Mouse (Mus musculus) heart, postnatal 25 days (tissue): ENCODE data around the gene Ccdc154. TPM values are rescaled to one million over a fixed set of nuclear protein-coding genes. Genes with fewer than 3 reads are reported as not detected.

Source experiments
- total RNA-seq, 2 experiments: library from RNA; stranded (reverse); gene quantifications; 2 replicates each; pipeline ENCODE4 v1.2.3; 2021

Ccdc154 gene
- total RNA-seq, 2 experiments from 2014 or later, result not detected

Other genes with a start within 250 kb of the Ccdc154 start
- 10 to 100 TPM; 65.1 to 70.2 TPM for gene Mapk8ip3, start 225.5 kb upstream of the Ccdc154 start, total RNA-seq
- 1 to 10 TPM; 8.4 to 8.6 TPM for gene Jpt2, start 201.8 kb upstream of the Ccdc154 start, total RNA-seq
- gene Cramp1l, start 146.7 kb upstream of the Ccdc154 start, total RNA-seq, result 10 to 100 TPM; 10.8 to 13.3 TPM
- 1 to 10 TPM; 4.9 to 6.6 TPM for gene Ift140, start 146.4 kb upstream of the Ccdc154 start, total RNA-seq
- gene Tmem204, start 78.9 kb upstream of the Ccdc154 start, total RNA-seq, result 10 to 100 TPM; 34.5 to 41.7 TPM
- gene Telo2, start 46.5 kb upstream of the Ccdc154 start, total RNA-seq, result 10 to 100 TPM; 10.8 to 12.2 TPM
- gene Ptx4, start 41.7 kb upstream of the Ccdc154 start, total RNA-seq, result 1 to 10 TPM; 3.7 to 6.7 TPM
- 10 to 100 TPM; 25.5 to 27.5 TPM for gene Clcn7, start 29.1 kb upstream of the Ccdc154 start, total RNA-seq
- gene Gm38655, start 13.0 kb downstream of the Ccdc154 start, total RNA-seq, result not detected
- 10 to 100 TPM; 22.1 to 23.2 TPM for gene BC003965, start 22.1 kb downstream of the Ccdc154 start, total RNA-seq
- 1 to 10 TPM; 8.4 to 9.6 TPM for gene Unkl, start 25.9 kb downstream of the Ccdc154 start, total RNA-seq
- gene Gnptg, start 77.7 kb downstream of the Ccdc154 start, total RNA-seq, result 10 to 100 TPM; 10.8 to 12.3 TPM
- gene Tsr3, start 77.7 kb downstream of the Ccdc154 start, total RNA-seq, result 1 to 10 TPM; 7.4 to 8.7 TPM
- gene Baiap3, start 93.9 kb downstream of the Ccdc154 start, total RNA-seq, result under 1 TPM; 0.55 to 0.61 TPM
- 10 to 100 TPM; 91.6 to 97.5 TPM for gene Ube2i, start 112.2 kb downstream of the Ccdc154 start, total RNA-seq
- gene Prss34, start 135.9 kb downstream of the Ccdc154 start, total RNA-seq, result under 1 TPM; 0.22 to 0.29 TPM
- gene Prss28, start 146.2 kb downstream of the Ccdc154 start, total RNA-seq, result not detected
- gene Prss29, start 156.2 kb downstream of the Ccdc154 start, total RNA-seq, result not detected
- under 1 TPM; 0.47 to 0.84 TPM for gene Tpsab1, start 183.1 kb downstream of the Ccdc154 start, total RNA-seq
- gene Tpsb2, start 203.8 kb downstream of the Ccdc154 start, total RNA-seq, result 1 to 10 TPM; 1.6 to 2.2 TPM
- gene Tpsg1, start 206.8 kb downstream of the Ccdc154 start, total RNA-seq, result not detected